Mouse (Mus musculus) neural tube, embryonic 15.5 days (tissue): ENCODE data around the gene Rundc3a. TPM values are rescaled to one million over a fixed set of nuclear protein-coding genes. Genes with fewer than 3 reads are reported as not detected.

ENCODE experiments used
- ATAC-seq: fragments of 200-750 bp; cut with Nextera tagmentation; 2 replicates; pipeline ENCODE4 v1.8.0; 2017; ENCODE audit warnings: mild to moderate bottlenecking, moderate TSS enrichment, moderate library complexity; ENCODE audit not compliant: low FRiP score
- H3K27ac ChIP-seq: fragments of 300-500 bp; sonication (generic); replicated peaks from 2 replicates; pipeline ENCODE4 v1.5.1; 2015; ENCODE audit warnings: mild to moderate bottlenecking, inconsistent platforms
- H3K27me3 ChIP-seq: fragments of 300-500 bp; sonication (generic); replicated peaks from 2 replicates; pipeline ENCODE4 v1.6.1; 2015; ENCODE audit warnings: inconsistent platforms
- H3K36me3 ChIP-seq: fragments of 300-500 bp; sonication (generic); 2 replicates; pipeline ENCODE4 v1.6.1; 2015; ENCODE audit warnings: inconsistent platforms
- H3K4me1 ChIP-seq: fragments of 300-500 bp; sonication (generic); 2 replicates; pipeline ENCODE4 v1.6.1; 2015; ENCODE audit warnings: inconsistent platforms
- H3K4me2 ChIP-seq: fragments of 300-500 bp; sonication (generic); 2 replicates; pipeline ENCODE4 v1.6.1; 2015; ENCODE audit warnings: inconsistent platforms, mild to moderate bottlenecking, moderate library complexity
- H3K4me3 ChIP-seq: fragments of 300-500 bp; sonication (generic); replicated peaks from 2 replicates; pipeline ENCODE4 v1.5.1; 2015; ENCODE audit warnings: mild to moderate bottlenecking, inconsistent platforms
- H3K9ac ChIP-seq: fragments of 300-500 bp; sonication (generic); replicated peaks from 2 replicates; pipeline ENCODE4 v1.6.1; 2015; ENCODE audit warnings: mild to moderate bottlenecking, inconsistent platforms
- H3K9me3 ChIP-seq: fragments of 300-500 bp; sonication (generic); replicated peaks from 2 replicates; pipeline ENCODE4 v1.6.1; 2016; ENCODE audit warnings: inconsistent platforms
- WGBS: fragments of 180-500 bp; shearing (Covaris S2); methylation state at CpG from one replicate; pipeline ENCODE4 v1.1.7; 2015; ENCODE audit warnings: mixed read lengths; 5-methylcytosine and 5-hydroxymethylcytosine counted together
- polyA plus RNA-seq: library from polyadenylated mRNA; unstranded; fragments of >200 nt; fragmentation: Nextera tagmentation; extraction: Ambion mirVana; gene quantifications from 2 replicates; pipeline ENCODE4 v1.2.1, GENCODE M21; 2015

Gene Rundc3a
- polyA plus RNA-seq, 1 experiment from 2014 or later: 138 TPM

- Histone ChIP-seq H3K4me3 (no peak overlapping the region), H3K27me3 (no peaks in the 10 kb centered on the region), H3K9ac (no peak overlapping the region), H3K4me2 (no peak overlapping the region), H3K36me3 (no peaks in the 10 kb centered on the region), H3K27ac (no peak overlapping the region), H3K9me3 (no peaks in the 10 kb centered on the region), H3K4me1 (0 out of 2 replicates have a peak, but pooled peaks cover 3% of the 10 kb centered on the region)
- WGBS: 78% methylated on average over 10 of the region's 10 CpGs
- no peak for ATAC-seq
Observed at GRCm38 (mm10) chr11:102415034-102415802, 22.0 kb downstream of the Rundc3a start.

DNA sequence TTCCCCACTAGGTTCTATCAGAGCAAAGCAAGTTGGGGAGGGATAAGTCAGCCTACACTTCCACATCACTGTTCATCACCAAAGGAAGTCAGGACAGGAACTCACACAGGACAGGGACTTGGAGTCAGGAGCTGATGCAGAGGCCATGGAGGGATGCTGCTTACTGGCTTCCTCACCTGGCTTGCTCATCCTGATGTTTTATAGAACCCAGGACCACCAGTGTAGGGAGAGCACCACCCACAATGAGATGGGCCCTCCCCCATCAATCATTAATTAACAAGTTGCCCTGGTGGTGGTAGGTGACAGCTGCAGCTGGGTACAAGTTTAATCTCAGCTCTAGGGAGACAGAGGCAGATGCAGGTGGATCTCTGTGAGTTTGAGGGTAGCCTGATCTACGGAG lies 24.0 kb downstream of the Rundc3a start:
- no peaks in the 10 kb centered on the region for H3K36me3 ChIP-seq
- 87% methylated on average over 1 of the region's 1 CpGs for WGBS

DNA sequence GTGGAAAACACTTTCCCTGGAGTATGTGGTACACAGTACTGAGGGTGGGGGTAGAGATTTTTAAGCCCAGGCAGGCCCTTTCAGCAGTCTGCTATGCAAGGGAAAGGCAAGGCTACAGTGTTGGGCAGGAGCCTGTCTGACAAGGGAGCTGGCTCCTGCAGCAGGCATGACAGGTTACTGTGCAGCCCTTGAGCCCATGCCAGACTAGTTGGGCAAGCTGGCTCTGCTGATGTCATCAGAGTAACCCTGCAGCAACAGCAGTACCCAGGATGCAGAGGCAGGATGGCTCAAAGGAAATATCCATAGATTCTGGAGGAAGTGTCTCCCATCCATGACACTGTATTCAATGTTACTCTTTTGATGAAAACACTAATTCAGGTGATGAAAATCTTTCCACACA lies 25.7 kb downstream of the Rundc3a start:
- H3K9me3 ChIP-seq: no peaks in the 10 kb centered on the region

More for the DNA sequence above, 24.0 kb downstream of the Rundc3a start:
- H3K27me3 ChIP-seq: no peaks in the 10 kb centered on the region
- H3K9ac ChIP-seq: no peak overlapping the region
- no peak overlapping the region for H3K4me2 ChIP-seq
- no peak overlapping the region for H3K27ac ChIP-seq
- no peaks in the 10 kb centered on the region for H3K4me1 ChIP-seq
- no peak overlapping the region for H3K4me3 ChIP-seq
- H3K9me3 ChIP-seq: no peaks in the 10 kb centered on the region
- no peak for ATAC-seq

DNA sequence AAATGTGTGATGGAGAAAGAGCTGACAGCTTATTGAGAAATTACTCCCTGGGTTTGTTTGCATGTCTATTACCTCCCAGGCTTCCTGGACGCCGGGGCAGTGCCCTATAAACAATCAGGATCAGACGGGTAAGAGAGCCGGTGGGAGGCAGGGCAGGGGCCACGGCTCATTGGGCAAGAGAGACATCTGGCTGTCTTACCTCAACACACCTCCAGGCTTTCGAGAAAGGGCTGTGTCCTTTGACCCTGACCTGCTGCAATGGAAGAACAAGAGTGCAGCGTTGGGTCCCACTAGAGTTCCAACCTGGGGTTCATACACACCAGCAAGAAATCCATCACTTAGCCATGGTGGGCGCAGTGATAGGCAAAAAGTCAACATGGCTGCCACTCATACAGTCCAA lies 28.4 kb downstream of the Rundc3a start:
- Histone ChIP-seq H3K9me3 (no peaks in the 10 kb centered on the region), H3K27ac (no peak overlapping the region), H3K4me1 (no peaks in the 10 kb centered on the region), H3K4me3 (no peak overlapping the region), H3K9ac (no peak overlapping the region), H3K4me2 (no peak overlapping the region), H3K36me3 (no peaks in the 10 kb centered on the region), H3K27me3 (no peaks in the 10 kb centered on the region)
- no peak for ATAC-seq
- 61% methylated on average over 8 of the region's 8 CpGs for WGBS

More for the DNA sequence above, 25.7 kb downstream of the Rundc3a start:
- Histone ChIP-seq H3K9ac (no peak overlapping the region), H3K4me1 (no peaks in the 10 kb centered on the region), H3K4me2 (no peak overlapping the region), H3K27me3 (no peaks in the 10 kb centered on the region), H3K4me3 (no peak overlapping the region), H3K27ac (no peak overlapping the region), H3K36me3 (no peaks in the 10 kb centered on the region)
- ATAC-seq: no peak

GRCm38 (mm10) chr11:102424666-102425065 lies 31.5 kb downstream of the Rundc3a start:
- no peaks in the 10 kb centered on the region for H3K36me3 ChIP-seq
- no peak overlapping the region for H3K4me3 ChIP-seq
- no peak overlapping the region for H3K9ac ChIP-seq
- no peak overlapping the region for H3K27ac ChIP-seq
- no peaks in the 10 kb centered on the region; the same call in 1 of the 2 replicates for H3K27me3 ChIP-seq
- ATAC-seq: no peak
- 77% methylated on average over 6 of the region's 6 CpGs for WGBS
- H3K4me1 ChIP-seq: peaks cover 6% of the 10 kb centered on the region
- no peak overlapping the region for H3K4me2 ChIP-seq
- H3K9me3 ChIP-seq: no peaks in the 10 kb centered on the region

DNA sequence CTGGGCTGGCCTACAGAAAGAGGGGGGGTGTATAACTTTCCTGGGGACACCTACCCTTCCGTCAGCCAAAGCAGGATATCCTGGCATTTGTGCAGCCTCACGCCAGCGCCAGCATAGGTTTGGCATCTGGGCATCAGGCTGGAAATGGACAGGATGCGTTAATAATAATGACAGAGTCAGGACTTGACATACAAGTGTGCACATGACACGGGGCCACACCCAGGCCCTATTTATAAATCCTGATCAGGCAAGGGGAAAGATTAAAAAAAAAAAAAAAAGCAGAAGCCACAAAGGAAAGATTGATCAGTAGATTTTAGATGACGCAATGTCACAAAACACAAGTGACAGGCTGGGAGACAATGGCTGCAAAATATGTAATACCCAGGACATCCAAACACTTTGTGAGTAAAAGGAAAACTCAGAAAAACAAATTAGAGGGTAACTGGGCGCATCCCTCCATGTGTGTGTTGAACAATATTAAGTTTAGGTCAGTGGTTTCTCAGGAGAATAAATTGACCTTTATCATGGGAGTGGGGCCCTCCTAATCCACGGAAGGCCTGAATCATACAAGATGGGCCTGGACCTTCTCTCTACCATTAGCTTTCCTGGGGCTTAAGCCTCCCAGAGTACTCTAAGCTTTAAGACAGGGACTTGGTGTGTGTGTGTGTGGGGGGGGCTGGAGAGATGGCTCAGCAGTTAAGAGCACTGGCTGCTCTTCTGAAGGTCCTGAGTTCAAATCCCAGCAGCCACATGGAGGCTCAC lies 32.5 kb downstream of the Rundc3a start:
- ATAC-seq: no peak

GRCm38 (mm10) chr11:102428981-102429540 lies 35.9 kb downstream of the Rundc3a start:
- Histone ChIP-seq H3K4me1 (peaks cover 37% of the 10 kb centered on the region), H3K4me2 (peak overlapping the region; percentile 99; the same call in 1 of the 2 replicates), H3K9me3 (no peaks in the 10 kb centered on the region), H3K36me3 (peaks cover 8% of the 10 kb centered on the region; the same call in 1 of the 2 replicates), H3K27me3 (no peaks in the 10 kb centered on the region; the same call in 1 of the 2 replicates), H3K27ac (no peak overlapping the region), H3K9ac (no peak overlapping the region), H3K4me3 (peak overlapping the region; percentile 72; the same call in 1 of the 2 replicates)
- WGBS: 73% methylated on average over 8 of the region's 8 CpGs
- ATAC-seq: no peak

More for the DNA sequence above, 32.5 kb downstream of the Rundc3a start:
- Histone ChIP-seq H3K27me3 (no peaks in the 10 kb centered on the region; the same call in 1 of the 2 replicates), H3K4me2 (no peak overlapping the region), H3K36me3 (no peaks in the 10 kb centered on the region), H3K4me1 (peaks cover 11% of the 10 kb centered on the region), H3K9me3 (no peaks in the 10 kb centered on the region), H3K9ac (no peak overlapping the region), H3K27ac (no peak overlapping the region), H3K4me3 (no peak overlapping the region)
- WGBS: 85% methylated on average over 8 of the region's 8 CpGs

DNA sequence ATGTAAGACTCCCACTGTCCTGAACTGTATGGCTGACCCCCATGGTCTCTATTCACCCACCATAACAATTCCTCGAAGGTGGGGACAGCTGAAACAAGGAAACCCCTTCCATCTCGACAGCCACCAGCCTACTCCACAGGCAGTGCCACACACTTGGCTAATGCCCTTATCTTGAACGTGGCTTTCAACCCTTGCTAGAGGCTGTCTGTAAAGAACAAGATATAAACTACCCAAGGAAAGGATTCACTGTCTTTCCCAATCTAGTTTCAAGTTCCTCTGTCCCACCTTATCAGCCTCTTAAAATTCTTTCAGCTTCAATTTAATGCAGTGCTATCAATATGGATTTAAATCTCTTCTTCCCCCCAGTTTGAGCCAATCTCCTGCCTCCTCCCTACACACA lies 36.3 kb downstream of the Rundc3a start:
- H3K36me3 ChIP-seq: peaks cover 9% of the 10 kb centered on the region
- 50% methylated on average over 3 of the region's 3 CpGs for WGBS
- peaks cover 41% of the 10 kb centered on the region for H3K4me1 ChIP-seq
- no peak overlapping the region for H3K27ac ChIP-seq
- no peaks in the 10 kb centered on the region; the same call in 1 of the 2 replicates for H3K27me3 ChIP-seq
- H3K9ac ChIP-seq: peak overlapping the region; percentile 56
- H3K9me3 ChIP-seq: no peaks in the 10 kb centered on the region
- peak overlapping the region; percentile 72 for H3K4me3 ChIP-seq
- H3K4me2 ChIP-seq: peak overlapping the region; percentile 99
- ATAC-seq: no peak

DNA sequence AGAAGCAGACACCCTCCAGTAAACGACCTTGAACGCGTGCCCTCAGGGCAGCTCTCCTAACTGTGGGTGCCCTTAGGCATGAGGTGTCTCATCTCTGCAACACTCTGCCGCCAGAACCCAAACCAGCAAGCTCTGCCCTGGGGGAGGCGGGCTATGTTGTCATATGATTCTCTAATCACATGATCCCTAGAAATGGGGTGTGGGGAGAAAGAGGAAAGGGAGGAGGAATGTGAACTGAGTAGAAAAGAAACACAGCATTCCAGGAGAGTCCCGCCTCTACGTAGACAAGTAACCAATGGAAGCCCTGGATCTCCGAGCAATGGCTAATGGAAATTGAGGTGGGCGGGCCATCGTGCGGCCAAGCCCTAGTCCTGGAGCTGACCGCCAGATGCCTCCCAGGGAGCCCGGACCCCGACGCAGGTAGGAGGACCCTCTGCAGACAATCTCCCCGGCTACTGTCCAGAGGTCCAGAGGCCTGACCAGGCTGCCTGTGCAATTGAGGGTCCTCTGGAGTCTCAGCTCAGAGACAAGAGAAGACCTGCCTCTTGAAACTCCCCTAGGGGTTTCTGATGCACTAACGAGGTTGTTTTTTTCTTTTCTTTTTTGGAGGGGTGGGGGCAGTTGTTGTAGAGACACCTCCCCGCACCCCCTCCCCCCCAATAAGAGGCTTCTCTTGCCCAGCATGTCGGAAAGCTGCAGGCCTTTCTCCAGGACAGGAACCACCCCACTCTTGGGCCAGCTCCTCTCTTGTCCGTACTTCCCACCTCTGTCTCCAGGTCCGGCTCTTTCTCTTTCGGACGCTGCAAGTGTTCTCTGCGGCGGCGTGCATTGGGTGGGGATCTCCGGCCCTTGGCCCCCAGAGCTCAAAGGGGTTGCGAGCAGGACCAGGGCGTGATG lies 37.2 kb downstream of the Rundc3a start, which contains the start of gene Grn:
TSS of gene Grn (plus strand) at position 195 of the 897 bp plus-strand sequence.
- peak within 1 kb of the TSS; percentile 72 for H3K4me3 ChIP-seq
- H3K27me3 ChIP-seq: no peaks in the 10 kb centered on the region; the same call in 1 of the 2 replicates
- peak; percentile 93 for ATAC-seq
- under 1% methylated on average over 29 of the region's 29 CpGs for WGBS
- no peaks in the 10 kb centered on the region for H3K9me3 ChIP-seq
- peaks cover 44% of the 10 kb centered on the region for H3K4me1 ChIP-seq
- H3K36me3 ChIP-seq: peaks cover 17% of the 10 kb centered on the region
- peak within 1 kb of the TSS; percentile 80 for H3K27ac ChIP-seq
- peak within 1 kb of the TSS; percentile 99 for H3K4me2 ChIP-seq
- H3K9ac ChIP-seq: peak within 1 kb of the TSS; percentile 74

DNA sequence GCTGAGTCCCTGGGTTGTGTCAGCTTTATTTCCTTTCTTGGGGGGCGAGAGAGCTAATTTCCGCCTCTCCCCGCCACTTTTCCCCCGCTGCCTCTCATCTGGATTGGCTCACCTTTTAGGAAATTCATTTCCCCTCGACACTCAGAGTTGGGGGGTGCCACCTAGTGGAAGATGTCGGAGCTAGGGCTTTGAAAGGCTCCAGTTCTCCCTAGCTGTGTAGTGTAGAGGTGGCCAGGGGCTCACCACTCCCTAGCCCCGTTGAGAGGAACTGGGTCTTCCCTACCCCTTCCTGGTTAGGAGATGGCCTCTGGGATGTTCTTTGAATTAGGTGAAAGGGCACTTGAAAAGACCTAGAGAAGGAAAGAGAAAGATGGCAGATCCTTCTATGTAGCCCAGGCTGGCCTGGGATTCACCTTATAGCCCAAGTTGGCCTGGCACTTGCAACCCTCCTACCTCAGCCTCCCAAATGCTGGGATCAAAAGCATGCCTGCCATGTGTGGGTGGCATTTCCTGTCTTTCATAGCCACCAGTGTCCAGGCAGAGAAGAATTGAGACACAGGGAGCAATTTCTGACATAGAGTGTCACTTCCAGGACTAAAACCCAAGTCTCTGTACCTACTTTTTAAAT lies 37.9 kb downstream of the Rundc3a start:
- Histone ChIP-seq H3K4me2 (peak overlapping the region; percentile 99), H3K36me3 (peaks cover 25% of the 10 kb centered on the region), H3K9me3 (no peaks in the 10 kb centered on the region), H3K27me3 (no peaks in the 10 kb centered on the region; the same call in 1 of the 2 replicates), H3K4me1 (peaks cover 47% of the 10 kb centered on the region), H3K4me3 (peak overlapping the region; percentile 72), H3K9ac (peak overlapping the region; percentile 74), H3K27ac (peak overlapping the region; percentile 80)
- peak; percentile 33; the same call in 1 of the 2 replicates for ATAC-seq
- WGBS: 0% methylated on average over 7 of the region's 7 CpGs
